Mouse (Mus musculus) midbrain, postnatal 0 days (tissue): ENCODE measurements around the gene Cers1. TPM values are rescaled to one million over a fixed set of nuclear protein-coding genes. Genes with fewer than 3 reads are reported as not detected.

Experiments
- ATAC-seq: fragments of 200-750 bp; cut with Nextera tagmentation; 2 replicates; pipeline ENCODE4 v1.8.0; 2017; ENCODE audit warnings: moderate number of reproducible peaks, mild to moderate bottlenecking, moderate TSS enrichment, moderate library complexity; ENCODE audit not compliant: low FRiP score
- DNase-seq: peaks from one replicate; pipeline ENCODE4 v3.0.0-alpha.2; 2015; ENCODE audit warnings: low spot score
- H3K27ac ChIP-seq: fragments of 300-500 bp; sonication (generic); 2 replicates; pipeline ENCODE4 v1.5.1; 2014; ENCODE audit warnings: low read depth, mild to moderate bottlenecking, low read length, mixed read lengths
- H3K27me3 ChIP-seq: fragments of 300-500 bp; sonication (generic); 2 replicates; pipeline ENCODE4 v1.6.1; 2014; ENCODE audit warnings: low read length, control low read depth, mixed read lengths; ENCODE audit not compliant: insufficient read depth
- H3K36me3 ChIP-seq: fragments of 300-500 bp; sonication (generic); 2 replicates; pipeline ENCODE4 v1.6.1; 2014; ENCODE audit warnings: low read length, control low read depth, mixed read lengths; ENCODE audit not compliant: insufficient read depth
- H3K4me1 ChIP-seq: fragments of 300-500 bp; sonication (generic); 2 replicates; pipeline ENCODE4 v1.6.1; 2014; ENCODE audit warnings: mild to moderate bottlenecking, control low read depth, antibody characterized with exemption, low read length, mixed read lengths; ENCODE audit not compliant: insufficient read depth
- H3K4me2 ChIP-seq: fragments of 300-500 bp; sonication (generic); 2 replicates; pipeline ENCODE4 v1.6.1; 2014; ENCODE audit warnings: low read depth, mild to moderate bottlenecking, low read length, mixed read lengths; ENCODE audit not compliant: poor library complexity, severe bottlenecking
- H3K4me3 ChIP-seq: fragments of 300-500 bp; sonication (generic); 2 replicates; pipeline ENCODE4 v1.5.1; 2014; ENCODE audit warnings: low read depth, mild to moderate bottlenecking, low read length, moderate library complexity
- H3K9ac ChIP-seq: fragments of 300-500 bp; sonication (generic); replicated peaks from 2 replicates; pipeline ENCODE4 v1.6.1; 2014; ENCODE audit warnings: mild to moderate bottlenecking, low read length, moderate library complexity, mixed read lengths; ENCODE audit not compliant: poor library complexity, severe bottlenecking
- H3K9me3 ChIP-seq: fragments of 300-500 bp; sonication (generic); 2 replicates; pipeline ENCODE4 v1.6.1; 2016; ENCODE audit warnings: low read length, control low read depth
- CTCF ChIP-seq: IDR thresholded peaks from 2 replicates; pipeline ENCODE4 v1.5.1; 2016; ENCODE audit warnings: antibody characterized with exemption, mild to moderate bottlenecking
- WGBS: fragments of 180-500 bp; shearing (Covaris S2); extraction: QIAGEN DNeasy Blood & Tissue Kit; methylation state at CpG from one replicate; pipeline ENCODE4 v1.1.7; 2014; 5-methylcytosine and 5-hydroxymethylcytosine counted together
- polyA plus RNA-seq: library from polyadenylated mRNA; unstranded; fragments of >200 nt; fragmentation: Nextera tagmentation; extraction: Ambion mirVana; gene quantifications from 2 replicates; pipeline ENCODE4 v1.2.1, GENCODE M21; 2015
- total RNA-seq: library from RNA; depleted of rRNA; stranded (reverse); fragments of >200 nt; gene quantifications from 2 replicates; pipeline ENCODE4 v1.2.3, GENCODE M21; 2014

Cers1 gene
- total and polyA plus RNA-seq, 2 experiments from 2014 or later: 47.9 to 86.5 TPM

GRCm38 (mm10) chr8:70283136-70284077, 32.2 kb upstream of the Cers1 start:
- DNase-seq: peak; percentile 15
- Histone ChIP-seq H3K27ac (peak overlapping the region; percentile 43), H3K9ac (peak overlapping the region; percentile 71), H3K36me3 (peaks cover 3% of the 10 kb centered on the region; the same call in 1 of the 2 replicates), H3K4me1 (no peaks in the 10 kb centered on the region), H3K4me3 (peak overlapping the region; percentile 67), H3K27me3 (no peaks in the 10 kb centered on the region), H3K9me3 (no peaks in the 10 kb centered on the region), H3K4me2 (peak overlapping the region; percentile 92)
- TF ChIP-seq CTCF: no peak
- under 1% methylated on average over 52 of the region's 55 CpGs for WGBS
- peak; percentile 53 for ATAC-seq

DNA sequence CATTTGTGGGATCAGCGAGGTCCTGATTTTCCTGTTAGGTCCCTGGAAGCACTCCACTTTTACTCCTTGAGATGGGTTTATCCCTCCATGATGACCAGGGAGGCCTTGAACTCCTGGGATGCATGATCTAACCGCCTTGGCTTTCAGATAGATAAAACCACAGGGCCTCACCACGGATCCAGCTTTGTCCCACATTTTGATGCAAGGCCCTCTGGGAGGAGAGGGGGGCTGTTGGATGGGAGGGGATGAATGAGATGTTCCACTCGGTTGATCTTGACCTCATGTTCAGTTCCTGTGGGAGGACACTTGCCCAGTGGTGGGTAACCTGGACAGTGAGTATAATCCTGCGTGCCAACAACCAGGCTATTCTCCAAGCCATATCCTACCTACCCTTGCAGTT, 31.2 kb upstream of the Cers1 start:
- 59% methylated on average over 5 of the region's 5 CpGs for WGBS
- H3K9me3 ChIP-seq: no peaks in the 10 kb centered on the region
- peaks cover 3% of the 10 kb centered on the region; the same call in 1 of the 2 replicates for H3K36me3 ChIP-seq
- no peak for DNase-seq
- H3K4me1 ChIP-seq: no peaks in the 10 kb centered on the region
- ATAC-seq: no peak
- H3K27ac ChIP-seq: no peak overlapping the region
- TF ChIP-seq CTCF: no peak
- H3K9ac ChIP-seq: no peak overlapping the region
- no peak overlapping the region for H3K4me2 ChIP-seq
- H3K4me3 ChIP-seq: no peak overlapping the region
- no peaks in the 10 kb centered on the region for H3K27me3 ChIP-seq

- Histone ChIP-seq H3K4me2 (no peak overlapping the region), H3K4me1 (no peaks in the 10 kb centered on the region), H3K27ac (no peak overlapping the region), H3K9ac (no peak overlapping the region), H3K36me3 (peaks cover 3% of the 10 kb centered on the region; the same call in 1 of the 2 replicates), H3K4me3 (no peak overlapping the region), H3K9me3 (no peaks in the 10 kb centered on the region), H3K27me3 (no peaks in the 10 kb centered on the region)
- TF ChIP-seq CTCF: no peak
- 96% methylated on average over 15 of the region's 15 CpGs for WGBS
- ATAC-seq: no peak
- DNase-seq: no peak
These were observed 30.3 kb upstream of the Cers1 start for GRCm38 (mm10) chr8:70285304-70285703.

DNA sequence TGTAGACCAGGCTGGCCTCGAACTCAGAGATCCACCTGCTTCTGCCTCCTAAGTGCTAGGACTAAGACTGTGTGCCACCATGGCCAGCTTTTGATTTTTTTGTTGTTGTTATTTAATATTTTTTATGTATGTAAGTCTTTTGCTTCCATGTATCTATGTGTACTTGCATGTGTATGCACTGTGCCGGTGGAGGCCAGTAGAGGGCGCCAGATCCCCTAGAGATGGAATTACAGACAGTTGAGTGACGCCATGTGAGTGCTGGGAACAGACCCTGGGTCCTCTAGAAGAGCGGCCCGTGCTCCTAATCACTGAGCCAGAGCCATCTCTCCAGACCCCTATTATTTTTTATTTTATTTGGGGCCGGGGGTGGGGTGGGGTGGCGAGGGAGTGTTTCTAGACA, 28.8 kb upstream of the Cers1 start:
- no peak overlapping the region for H3K27ac ChIP-seq
- no peak overlapping the region for H3K4me2 ChIP-seq
- WGBS: 90% methylated on average over 8 of the region's 8 CpGs
- ATAC-seq (no peak), DNase-seq (no peak)
- H3K27me3 ChIP-seq: no peaks in the 10 kb centered on the region
- peak; percentile 32 for TF ChIP-seq CTCF
- no peak overlapping the region for H3K9ac ChIP-seq
- peaks cover 11% of the 10 kb centered on the region for H3K36me3 ChIP-seq
- no peaks in the 10 kb centered on the region for H3K4me1 ChIP-seq
- H3K4me3 ChIP-seq: no peak overlapping the region
- no peaks in the 10 kb centered on the region for H3K9me3 ChIP-seq

GRCm38 (mm10) chr8:70293988-70294405, 21.6 kb upstream of the Cers1 start:
- no peak for TF ChIP-seq CTCF
- H3K4me3 ChIP-seq: no peak overlapping the region
- ATAC-seq (no peak), DNase-seq (no peak)
- H3K9me3 ChIP-seq: no peaks in the 10 kb centered on the region
- 71% methylated on average over 5 of the region's 5 CpGs for WGBS
- H3K27ac ChIP-seq: no peak overlapping the region
- H3K36me3 ChIP-seq: peaks cover 69% of the 10 kb centered on the region
- no peaks in the 10 kb centered on the region for H3K27me3 ChIP-seq
- no peak overlapping the region for H3K4me2 ChIP-seq
- H3K4me1 ChIP-seq: no peaks in the 10 kb centered on the region
- 0 out of 2 replicates have a peak overlapping the region, but pooled peaks have one; percentile 24 for H3K9ac ChIP-seq

DNA sequence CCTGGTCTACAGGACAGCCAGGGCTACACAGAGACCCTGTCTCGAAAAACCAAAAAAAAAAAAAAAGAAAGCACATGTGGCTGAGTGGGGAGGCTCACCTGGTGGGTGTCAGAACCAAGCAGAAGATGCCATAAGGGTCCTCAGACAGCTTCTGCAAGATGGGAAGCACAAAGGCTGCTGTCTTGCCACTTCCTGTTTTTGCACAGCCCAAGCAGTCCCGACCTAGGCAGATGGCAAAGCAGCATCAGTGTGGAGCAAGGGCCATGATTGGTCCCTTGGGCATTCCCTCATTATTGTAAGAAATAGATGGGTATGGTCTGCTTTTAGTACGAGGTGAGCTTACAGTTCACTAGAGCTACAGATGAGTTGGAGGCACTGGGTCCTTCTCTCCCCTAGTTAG, 14.7 kb upstream of the Cers1 start:
- no peak overlapping the region for H3K9ac ChIP-seq
- ATAC-seq: no peak
- H3K4me3 ChIP-seq: no peak overlapping the region
- H3K4me2 ChIP-seq: no peak overlapping the region
- no peak overlapping the region for H3K27ac ChIP-seq
- H3K9me3 ChIP-seq: no peaks in the 10 kb centered on the region
- peaks cover 11% of the 10 kb centered on the region for H3K4me1 ChIP-seq
- H3K36me3 ChIP-seq: peaks cover 44% of the 10 kb centered on the region
- TF ChIP-seq CTCF: no peak
- 85% methylated on average over 3 of the region's 3 CpGs for WGBS
- no peak for DNase-seq
- H3K27me3 ChIP-seq: no peaks in the 10 kb centered on the region
